Mouse (Mus musculus) hindbrain, embryonic 14.5 days (tissue): ENCODE results near the gene Tmem229a. TPM values are rescaled to one million over a fixed set of nuclear protein-coding genes. Genes with fewer than 3 reads are reported as not detected.

Experiments used
- ATAC-seq: fragments of 200-750 bp; cut with Nextera tagmentation; 2 replicates; pipeline ENCODE4 v1.8.0; 2017; ENCODE audit warnings: moderate number of reproducible peaks, mild to moderate bottlenecking, moderate TSS enrichment, moderate library complexity; ENCODE audit not compliant: low FRiP score
- DNase-seq: peaks from one replicate; pipeline ENCODE4 v3.0.0-alpha.2; 2015; ENCODE audit warnings: low spot score
- H3K27ac ChIP-seq: fragments of 300-500 bp; sonication (generic); 2 replicates; pipeline ENCODE4 v1.5.1; 2014; ENCODE audit warnings: mild to moderate bottlenecking, moderate library complexity
- H3K27me3 ChIP-seq: fragments of 300-500 bp; sonication (generic); 2 replicates; pipeline ENCODE4 v1.6.1; 2014; ENCODE audit warnings: mild to moderate bottlenecking, low read length, mixed read lengths; ENCODE audit not compliant: control insufficient read depth, insufficient read depth
- H3K36me3 ChIP-seq: fragments of 300-500 bp; sonication (generic); replicated peaks from 2 replicates; pipeline ENCODE4 v1.6.1; 2014; ENCODE audit not compliant: control insufficient read depth, insufficient read depth
- H3K4me1 ChIP-seq: fragments of 300-500 bp; sonication (generic); replicated peaks from 2 replicates; pipeline ENCODE4 v1.6.1; 2014; ENCODE audit warnings: antibody characterized with exemption, low read length, mixed read lengths; ENCODE audit not compliant: control insufficient read depth, insufficient read depth
- H3K4me2 ChIP-seq: fragments of 300-500 bp; sonication (generic); replicated peaks from 2 replicates; pipeline ENCODE4 v1.6.1; 2014; ENCODE audit warnings: mild to moderate bottlenecking, moderate library complexity
- H3K4me3 ChIP-seq: fragments of 300-500 bp; sonication (generic); replicated peaks from 2 replicates; pipeline ENCODE4 v1.5.1; 2014; ENCODE audit warnings: mild to moderate bottlenecking, low read length
- H3K9ac ChIP-seq: fragments of 300-500 bp; sonication (generic); 2 replicates; pipeline ENCODE4 v1.6.1; 2014
- H3K9me3 ChIP-seq: fragments of 300-500 bp; sonication (generic); 2 replicates; pipeline ENCODE4 v1.6.1; 2016; ENCODE audit warnings: low read length; ENCODE audit not compliant: control insufficient read depth
- WGBS: fragments of 180-500 bp; shearing (Covaris S2); extraction: QIAGEN DNeasy Blood & Tissue Kit; methylation state at CpG from one replicate; pipeline ENCODE4 v1.1.7; 2014; 5-methylcytosine and 5-hydroxymethylcytosine counted together
- polyA plus RNA-seq: library from polyadenylated mRNA; unstranded; fragments of >200 nt; fragmentation: Nextera tagmentation; extraction: Ambion mirVana; gene quantifications from 2 replicates; pipeline ENCODE4 v1.2.1, GENCODE M21; 2014

Tmem229a gene
- 4.2 and 7.8 TPM in 2 replicates for polyA plus RNA-seq

DNA sequence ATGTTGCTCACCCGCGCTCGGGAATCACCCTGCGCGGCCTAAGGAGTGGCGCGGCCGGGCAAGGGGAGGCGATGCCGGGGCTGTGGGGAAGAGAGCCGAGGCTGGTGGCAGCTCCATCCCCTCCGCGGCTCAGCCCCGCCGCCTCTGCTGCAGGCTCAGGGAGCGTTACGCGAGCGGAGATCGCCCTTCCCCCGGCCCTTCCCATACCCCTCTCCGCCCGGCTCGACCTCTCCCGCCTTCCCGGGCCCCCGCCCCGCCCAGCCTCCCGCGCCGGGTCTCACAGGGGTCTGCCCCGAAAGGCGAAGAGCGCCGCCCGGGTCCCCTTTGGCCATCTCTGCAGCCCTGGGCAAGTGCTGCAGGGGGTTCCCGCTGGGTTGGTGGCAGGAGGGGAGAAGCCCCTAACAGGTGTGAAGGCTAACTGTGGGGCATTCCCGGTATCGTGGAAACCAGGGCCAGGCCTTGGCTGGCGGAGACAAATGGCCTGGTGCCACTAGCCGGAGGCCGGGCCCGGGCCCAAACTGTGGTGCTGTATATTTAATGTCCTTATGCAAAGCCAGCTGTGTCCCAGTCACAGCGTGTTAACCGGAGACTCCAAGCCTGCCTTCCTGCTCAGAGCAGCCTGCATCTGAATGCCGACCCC is at the start of gene Tmem229a:
TSS of gene Tmem229a (minus strand) at position 352 of the 640 bp plus-strand sequence.
- Histone ChIP-seq H3K4me3 (peak within 1 kb of the TSS; percentile 85), H3K9ac (peak within 1 kb of the TSS; percentile 91), H3K9me3 (no peaks in the 10 kb centered on the region), H3K27me3 (no peaks in the 10 kb centered on the region), H3K36me3 (no peaks in the 10 kb centered on the region), H3K4me2 (peak within 1 kb of the TSS; percentile 81), H3K4me1 (peaks cover 4% of the 10 kb centered on the region; the same call in 1 of the 2 replicates), H3K27ac (peak within 1 kb of the TSS; percentile 90)
- WGBS, result under 1% methylated on average over 43 of the region's 46 CpGs
- ATAC-seq (peak; percentile 91), DNase-seq (peak; percentile 77)

- 66% methylated on average over 2 of the region's 2 CpGs for WGBS
- H3K9ac ChIP-seq, result no peak overlapping the region
- H3K4me3 ChIP-seq, result no peak overlapping the region
- no peak overlapping the region for H3K4me2 ChIP-seq
- ATAC-seq, result no peak
- H3K36me3 ChIP-seq, result no peaks in the 10 kb centered on the region
- no peaks in the 10 kb centered on the region for H3K9me3 ChIP-seq
- no peaks in the 10 kb centered on the region for H3K27me3 ChIP-seq
- H3K27ac ChIP-seq, result no peak overlapping the region
- H3K4me1 ChIP-seq, result no peaks in the 10 kb centered on the region
- no peak for DNase-seq
Measured at GRCm38 (mm10) chr6:24993754-24994153, 37.7 kb upstream of the Tmem229a start.

GRCm38 (mm10) chr6:24989836-24990235 is 33.7 kb upstream of the Tmem229a start:
- no peak for ATAC-seq
- H3K27me3 ChIP-seq, result no peaks in the 10 kb centered on the region
- no peaks in the 10 kb centered on the region for H3K4me1 ChIP-seq
- H3K4me3 ChIP-seq, result no peak overlapping the region
- no peaks in the 10 kb centered on the region for H3K36me3 ChIP-seq
- H3K9ac ChIP-seq, result no peak overlapping the region
- H3K4me2 ChIP-seq, result no peak overlapping the region
- no peaks in the 10 kb centered on the region for H3K9me3 ChIP-seq
- no peak overlapping the region for H3K27ac ChIP-seq
- no peak for DNase-seq

GRCm38 (mm10) chr6:24976176-24976575 is 20.1 kb upstream of the Tmem229a start:
- no peak for ATAC-seq

DNA sequence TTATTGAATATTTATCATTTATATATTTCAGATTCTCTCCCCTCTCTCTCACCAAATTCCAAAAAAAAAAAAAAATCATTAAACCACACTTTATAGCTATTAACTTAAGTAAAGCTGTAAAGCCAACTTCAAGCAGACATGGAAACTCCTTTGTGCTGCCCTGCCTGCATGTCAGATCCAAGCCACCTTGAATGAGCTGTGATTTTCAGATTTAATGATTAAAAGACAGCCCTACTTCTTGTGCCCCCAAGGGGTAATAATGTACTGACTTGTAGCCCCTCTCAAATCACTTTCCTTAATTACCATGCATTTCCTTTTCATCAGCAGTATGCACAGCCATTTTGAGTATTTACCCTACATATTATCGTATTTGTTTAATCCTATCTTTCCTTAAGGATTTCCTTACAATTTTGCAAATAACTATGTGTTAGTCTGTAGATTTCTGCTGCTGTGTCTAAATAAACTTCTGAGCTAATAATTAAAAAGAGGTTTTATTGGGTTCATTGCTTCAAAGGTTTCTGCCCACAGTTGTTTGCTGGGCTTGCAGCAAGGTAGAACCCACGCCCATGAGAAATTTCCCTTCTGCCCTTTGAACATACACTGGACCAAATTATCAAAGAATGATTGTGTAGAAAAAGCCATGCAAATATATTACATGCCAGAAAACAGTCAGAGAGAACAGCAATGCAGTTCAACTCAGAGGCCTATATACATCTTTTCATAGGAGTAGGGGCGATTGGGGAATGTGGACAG is 12.6 kb upstream of the Tmem229a start:
- H3K36me3 ChIP-seq, result no peaks in the 10 kb centered on the region
- H3K27me3 ChIP-seq, result no peaks in the 10 kb centered on the region
- H3K4me1 ChIP-seq, result no peaks in the 10 kb centered on the region
- ATAC-seq (no peak), DNase-seq (no peak)
- H3K9ac ChIP-seq, result no peak overlapping the region
- H3K27ac ChIP-seq, result no peak overlapping the region
- no peak overlapping the region for H3K4me3 ChIP-seq
- WGBS, result 86% methylated on average over 3 of the region's 3 CpGs
- H3K9me3 ChIP-seq, result no peaks in the 10 kb centered on the region
- H3K4me2 ChIP-seq, result no peak overlapping the region

More at GRCm38 (mm10) chr6:24976176-24976575, 20.1 kb upstream of the Tmem229a start:
- no peak overlapping the region for H3K27ac ChIP-seq
- no peak overlapping the region for H3K4me2 ChIP-seq
- H3K9ac ChIP-seq, result no peak overlapping the region
- DNase-seq, result no peak
- H3K4me3 ChIP-seq, result no peak overlapping the region
- WGBS, result 54% methylated on average over 2 of the region's 2 CpGs
- H3K9me3 ChIP-seq, result no peaks in the 10 kb centered on the region
- no peaks in the 10 kb centered on the region for H3K36me3 ChIP-seq
- H3K27me3 ChIP-seq, result no peaks in the 10 kb centered on the region
- no peaks in the 10 kb centered on the region for H3K4me1 ChIP-seq

DNA sequence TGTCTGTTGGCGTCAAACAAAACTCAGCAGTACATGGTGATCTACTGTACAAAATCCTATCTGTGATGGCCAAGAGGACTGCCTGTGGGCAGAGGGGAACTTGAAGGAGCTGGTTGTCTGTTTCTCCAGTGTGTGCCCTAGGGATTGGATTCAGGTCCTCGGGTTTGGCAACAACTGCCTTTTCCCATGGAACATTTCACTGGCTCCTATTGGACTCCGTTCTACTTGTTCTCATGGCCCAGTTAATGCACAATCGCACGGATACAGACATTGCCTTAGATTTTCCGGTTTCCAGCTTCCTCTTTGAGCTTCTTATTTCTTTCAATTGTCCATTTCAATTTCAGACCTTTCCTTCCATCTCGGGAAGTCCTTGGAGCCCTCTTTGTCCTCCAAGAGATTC is 11.6 kb upstream of the Tmem229a start:
- H3K9ac ChIP-seq, result no peak overlapping the region
- H3K27ac ChIP-seq, result no peak overlapping the region
- no peak for ATAC-seq
- no peak for DNase-seq
- no peak overlapping the region for H3K4me2 ChIP-seq
- no peaks in the 10 kb centered on the region for H3K27me3 ChIP-seq
- H3K36me3 ChIP-seq, result no peaks in the 10 kb centered on the region
- no peaks in the 10 kb centered on the region for H3K9me3 ChIP-seq
- 93% methylated on average over 7 of the region's 7 CpGs for WGBS
- H3K4me1 ChIP-seq, result no peaks in the 10 kb centered on the region
- no peak overlapping the region for H3K4me3 ChIP-seq

DNA sequence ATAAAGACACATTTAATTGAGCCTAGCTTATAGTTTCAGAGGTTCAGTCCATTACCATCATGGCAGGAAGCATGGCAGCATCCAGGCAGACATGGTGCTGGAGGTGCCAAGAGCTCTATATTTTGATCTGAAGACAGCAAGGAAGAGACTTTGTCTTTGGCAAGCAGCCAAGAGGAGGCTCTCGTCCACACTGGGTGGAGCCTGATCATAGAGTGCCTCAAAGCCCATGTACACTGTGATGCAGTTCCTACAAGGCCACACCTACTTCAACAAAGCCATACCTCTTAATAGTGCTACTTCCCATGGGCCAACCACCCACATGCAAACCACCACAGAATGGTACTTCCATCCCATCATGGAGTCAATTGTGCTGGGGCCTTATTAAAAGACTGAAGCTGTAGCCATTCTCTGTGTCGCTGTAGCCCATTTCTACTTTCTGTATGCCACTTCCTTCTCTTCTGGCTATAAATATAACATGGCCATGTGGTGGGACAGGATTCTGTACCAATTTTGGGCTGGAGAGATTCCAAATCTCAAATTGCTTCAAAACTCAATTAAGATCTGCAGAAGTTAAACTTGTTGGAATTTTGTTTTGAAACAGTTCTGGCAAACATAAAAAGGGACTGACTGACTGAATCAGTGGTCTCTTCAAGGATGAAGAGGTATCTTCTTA is 10.0 kb upstream of the Tmem229a start:
- DNase-seq, result no peak
- Histone ChIP-seq H3K36me3 (no peaks in the 10 kb centered on the region), H3K4me3 (no peak overlapping the region), H3K4me1 (no peaks in the 10 kb centered on the region), H3K27ac (no peak overlapping the region), H3K4me2 (no peak overlapping the region), H3K27me3 (no peaks in the 10 kb centered on the region), H3K9ac (no peak overlapping the region), H3K9me3 (no peaks in the 10 kb centered on the region)
- ATAC-seq, result no peak
- 80% methylated on average over 2 of the region's 2 CpGs for WGBS

- H3K4me3 ChIP-seq, result no peak overlapping the region
- no peak overlapping the region for H3K4me2 ChIP-seq
- no peaks in the 10 kb centered on the region for H3K27me3 ChIP-seq
- 79% methylated on average over 5 of the region's 5 CpGs for WGBS
- no peaks in the 10 kb centered on the region for H3K9me3 ChIP-seq
- H3K4me1 ChIP-seq, result no peaks in the 10 kb centered on the region
- no peaks in the 10 kb centered on the region for H3K36me3 ChIP-seq
- DNase-seq (no peak), ATAC-seq (no peak)
- no peak overlapping the region for H3K27ac ChIP-seq
- no peak overlapping the region for H3K9ac ChIP-seq
Measured at GRCm38 (mm10) chr6:24963754-24964153, 7.7 kb upstream of the Tmem229a start.

DNA sequence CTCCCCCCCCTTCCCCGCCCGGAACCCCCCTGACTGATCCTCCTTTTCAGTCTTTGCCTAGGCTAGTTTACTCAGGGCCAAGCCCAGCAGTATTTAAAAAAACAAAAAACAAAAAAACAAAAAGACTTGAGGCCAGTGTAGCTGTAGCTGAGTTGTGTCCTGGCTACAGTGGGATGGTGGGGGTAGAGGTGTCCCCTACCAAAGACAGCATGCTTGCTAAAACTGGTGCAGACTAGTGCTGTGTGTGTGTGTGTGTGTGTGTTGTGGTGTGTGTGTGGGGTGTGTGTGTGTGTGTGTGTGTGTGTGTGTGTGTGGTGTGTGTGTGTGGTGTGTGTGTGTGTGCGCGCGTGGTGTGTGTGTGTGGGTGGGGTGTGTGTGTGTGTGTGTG is 483 bp upstream of the Tmem229a start:
- Histone ChIP-seq H3K27ac (peak overlapping the region; percentile 90), H3K4me2 (peak overlapping the region; percentile 81), H3K4me3 (peak overlapping the region; percentile 85), H3K27me3 (no peaks in the 10 kb centered on the region), H3K9me3 (no peaks in the 10 kb centered on the region), H3K9ac (peak overlapping the region; percentile 91), H3K4me1 (peaks cover 4% of the 10 kb centered on the region; the same call in 1 of the 2 replicates), H3K36me3 (no peaks in the 10 kb centered on the region)
- ATAC-seq (no peak; the same call in 1 of the 2 replicates), DNase-seq (no peak)
- WGBS, result 33% methylated on average over 4 of the region's 5 CpGs
